Mouse (Mus musculus) frontal cortex, postnatal 36 days (tissue): ENCODE measurements around the gene Rffl.

ENCODE experiments used
- DNase-seq, 2 experiments: peaks; one replicate each; pipeline ENCODE4 v3.0.0; 2022; ENCODE audit warnings: low spot score in 2 of 2

Rffl gene

GRCm38 (mm10) chr11:82874924-82875323 is 3.9 kb upstream of the Rffl start:
- no peak for DNase-seq

DNA sequence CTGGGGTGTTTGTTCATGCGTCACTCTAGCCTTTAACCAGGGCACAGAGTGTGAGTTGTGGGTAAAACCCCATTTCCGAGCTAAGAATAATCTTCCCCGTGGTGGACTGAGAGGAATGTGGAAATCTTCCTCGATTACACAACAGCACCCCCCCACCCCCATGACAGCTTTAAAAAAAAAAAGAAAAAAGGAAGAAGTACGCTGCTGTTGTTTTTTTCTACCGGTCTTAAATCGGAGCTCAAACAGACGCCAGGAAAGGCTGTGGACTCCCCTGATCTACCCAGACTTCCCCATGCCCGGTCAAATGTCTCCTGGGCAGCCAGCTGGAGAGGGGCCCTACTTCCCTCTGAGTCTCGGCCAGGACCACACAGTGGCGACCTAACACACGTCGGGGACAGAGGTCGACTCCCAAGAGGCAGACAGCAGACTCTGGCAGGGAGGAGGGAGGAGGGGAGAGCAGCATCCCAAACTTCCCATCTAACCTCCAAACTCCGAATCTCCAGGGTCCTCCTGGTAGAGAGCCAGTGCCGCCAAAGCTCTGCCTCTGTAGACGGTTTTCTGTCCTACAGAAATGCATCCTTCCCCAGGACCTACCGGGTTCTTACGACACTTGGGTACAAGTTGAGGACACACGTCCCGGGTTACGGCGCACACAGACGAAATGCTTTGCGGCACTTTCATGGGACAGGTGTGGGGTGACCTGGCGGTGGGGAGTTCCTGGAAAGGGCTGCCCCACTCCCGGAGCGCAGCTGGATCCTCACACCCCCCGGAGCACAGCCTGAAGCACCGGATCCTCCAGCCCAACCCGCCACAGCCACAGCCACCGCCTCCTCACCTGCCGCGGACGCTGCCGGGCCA is 608 bp downstream of the Rffl start:
- peak; percentile 33 to 35 for DNase-seq

GRCm38 (mm10) chr11:82869506-82870172 is 1.4 kb downstream of the Rffl start:
- DNase-seq: no peak

DNA sequence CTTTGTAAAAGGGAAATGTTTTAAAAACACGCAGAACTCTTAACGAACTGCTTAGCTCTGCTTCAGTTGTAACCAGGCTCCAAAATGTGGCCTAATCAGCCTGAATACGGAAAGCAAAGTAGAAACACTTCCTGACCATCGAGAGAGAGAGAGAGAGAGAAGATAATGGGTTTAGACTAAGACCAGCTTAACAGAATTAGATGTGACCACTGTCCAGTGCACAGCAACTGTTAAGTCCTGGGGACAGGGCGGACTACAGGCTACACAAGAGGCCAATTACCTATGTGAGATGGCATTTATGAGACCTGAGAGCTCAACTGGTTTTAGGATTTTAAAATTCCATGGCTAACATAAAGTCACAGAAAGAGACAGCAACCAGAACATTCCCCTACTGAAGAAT is 3.1 kb downstream of the Rffl start:
- DNase-seq: no peak

DNA sequence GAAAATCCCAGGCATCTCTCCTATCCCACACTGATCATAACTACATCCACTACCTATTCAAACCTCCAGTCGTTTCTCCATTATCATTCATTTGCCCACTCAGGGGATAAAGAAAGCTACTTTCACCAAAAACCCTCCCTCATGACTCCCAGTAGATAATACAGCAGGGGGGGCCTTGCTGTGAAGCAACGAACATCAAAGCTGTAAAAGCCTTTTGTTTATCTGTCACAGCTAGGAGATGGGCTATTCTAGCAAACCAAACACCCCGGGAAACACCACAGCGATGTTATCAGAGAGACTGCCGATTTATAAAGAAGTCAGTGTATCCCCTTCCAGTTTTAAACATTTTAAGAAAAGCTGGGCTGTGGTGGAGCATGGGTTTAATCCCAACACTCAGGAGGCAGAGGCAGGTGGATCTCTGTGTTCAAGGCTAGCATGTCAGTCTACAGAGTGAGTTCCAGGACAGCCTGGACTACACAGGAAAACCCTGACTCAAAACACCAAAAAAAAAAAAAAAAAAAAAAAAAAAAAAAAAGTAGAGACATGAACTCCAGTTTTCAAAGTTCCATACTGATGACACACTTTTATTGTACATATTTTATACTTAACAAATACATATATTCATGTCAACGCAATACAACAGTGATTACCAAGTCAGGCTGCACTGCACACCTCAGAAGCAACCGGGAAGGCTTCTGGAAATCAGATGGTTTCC is 4.0 kb downstream of the Rffl start:
- no peak for DNase-seq

- DNase-seq: no peak
Measured at GRCm38 (mm10) chr11:82865957-82866356, 5.1 kb downstream of the Rffl start.

DNA sequence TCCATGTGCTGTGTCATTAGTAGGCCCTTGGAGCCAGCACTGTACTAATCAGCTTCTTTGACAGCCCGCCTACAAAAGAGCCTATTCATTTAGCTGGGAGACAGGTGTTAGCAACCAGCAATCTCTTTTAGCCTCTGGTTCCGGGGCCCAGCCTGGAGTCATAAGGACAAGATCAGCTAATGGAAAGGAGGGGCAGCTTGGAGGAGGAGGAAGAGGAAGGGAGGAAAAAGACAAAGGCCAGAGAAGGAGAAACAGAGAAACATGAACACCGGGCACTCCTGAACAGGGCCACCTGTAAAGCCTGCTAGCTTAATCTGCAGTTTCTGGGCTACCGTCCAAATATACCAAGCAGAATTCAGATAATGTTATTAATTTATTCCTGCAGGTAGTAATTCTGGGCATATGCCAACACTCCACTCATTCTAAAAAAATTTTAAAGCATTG is 7.5 kb downstream of the Rffl start:
- DNase-seq: no peak

GRCm38 (mm10) chr11:82863059-82863458 is 8.0 kb downstream of the Rffl start:
- DNase-seq: no peak

DNA sequence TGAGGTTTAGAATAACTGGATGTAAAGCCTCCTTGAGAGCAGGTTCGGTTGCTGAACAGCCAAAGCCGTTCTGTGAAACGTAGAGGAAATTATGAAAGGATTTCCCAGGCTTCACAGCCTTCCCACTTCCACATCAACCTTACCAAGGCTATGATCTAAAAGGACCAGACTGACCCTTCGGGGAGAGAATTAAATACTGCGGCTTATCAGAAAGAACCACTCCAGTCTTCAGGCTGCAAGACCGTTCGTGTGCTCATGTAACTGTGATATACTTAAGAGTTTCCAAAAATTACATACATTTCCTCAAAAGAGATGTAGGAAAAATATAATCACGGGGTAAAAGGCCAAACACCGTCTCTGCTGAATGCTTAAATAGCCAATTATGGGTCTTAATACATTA is 8.4 kb downstream of the Rffl start:
- no peak for DNase-seq

DNA sequence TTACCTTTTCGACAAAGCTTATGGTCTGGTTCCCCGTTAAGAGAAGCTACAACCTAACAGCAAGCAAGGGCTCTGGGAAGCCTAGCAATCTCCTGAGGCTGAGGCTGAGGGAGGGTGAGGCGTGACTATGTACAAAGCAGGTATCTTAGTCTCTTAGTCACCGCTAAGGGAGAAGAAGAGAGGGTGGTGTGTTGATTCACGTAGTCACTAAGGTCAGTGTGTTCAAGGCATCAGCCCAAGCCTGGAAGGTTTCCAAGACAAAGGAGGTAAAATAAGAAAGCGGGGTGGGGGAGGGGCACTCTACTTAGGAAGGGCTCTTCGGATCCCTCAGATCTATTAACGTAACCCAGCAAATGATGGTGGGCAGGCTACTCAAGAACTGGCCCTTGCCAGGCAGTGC is 9.5 kb downstream of the Rffl start:
- no peak for DNase-seq

DNA sequence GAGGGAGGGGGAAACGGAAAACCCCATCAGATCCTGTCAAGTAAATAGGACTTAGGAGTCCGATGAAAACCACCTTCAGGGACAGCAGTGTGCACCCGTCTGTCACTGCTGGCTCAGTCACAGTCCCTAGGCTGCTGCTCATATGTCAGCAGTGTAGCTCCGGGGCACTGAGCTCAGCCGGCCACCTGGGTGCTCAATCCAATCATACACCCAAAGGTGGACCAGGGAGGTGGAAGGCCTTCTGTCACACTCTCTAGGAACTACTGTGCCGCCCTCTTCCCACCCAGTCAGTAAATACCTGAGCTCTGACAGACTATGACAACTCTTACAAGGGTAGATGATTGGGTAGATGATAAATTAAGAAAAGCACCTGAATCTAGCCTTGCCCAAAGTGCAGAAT is 10.3 kb downstream of the Rffl start:
- DNase-seq: no peak

DNA sequence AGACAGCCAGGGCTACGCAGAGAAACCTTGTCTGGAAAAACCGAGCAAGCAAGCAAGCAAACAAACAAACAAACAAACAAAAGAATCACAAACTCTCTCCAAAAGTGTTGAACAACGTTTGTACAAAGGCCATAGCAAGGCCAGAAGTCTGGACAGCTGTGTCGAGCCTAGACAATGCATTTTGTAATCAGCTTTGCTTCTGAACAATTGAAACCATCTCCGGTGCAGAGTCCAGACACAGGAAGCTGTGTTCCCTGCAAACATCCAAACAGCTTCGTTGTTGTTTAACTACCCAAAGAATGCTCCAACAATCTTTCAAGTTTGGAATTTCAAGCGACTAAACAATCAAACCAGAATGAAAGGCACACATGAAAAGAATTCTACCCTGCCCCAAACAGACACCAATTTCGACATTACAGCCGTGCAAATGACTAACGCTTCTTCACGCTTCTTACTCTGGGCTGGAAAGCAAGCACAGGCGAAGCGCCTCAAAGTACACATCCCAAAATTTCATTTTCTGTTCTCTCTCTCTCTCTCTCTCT is 13.6 kb downstream of the Rffl start:
- no peak for DNase-seq

GRCm38 (mm10) chr11:82856032-82856431 is 15.0 kb downstream of the Rffl start:
- no peak for DNase-seq

DNA sequence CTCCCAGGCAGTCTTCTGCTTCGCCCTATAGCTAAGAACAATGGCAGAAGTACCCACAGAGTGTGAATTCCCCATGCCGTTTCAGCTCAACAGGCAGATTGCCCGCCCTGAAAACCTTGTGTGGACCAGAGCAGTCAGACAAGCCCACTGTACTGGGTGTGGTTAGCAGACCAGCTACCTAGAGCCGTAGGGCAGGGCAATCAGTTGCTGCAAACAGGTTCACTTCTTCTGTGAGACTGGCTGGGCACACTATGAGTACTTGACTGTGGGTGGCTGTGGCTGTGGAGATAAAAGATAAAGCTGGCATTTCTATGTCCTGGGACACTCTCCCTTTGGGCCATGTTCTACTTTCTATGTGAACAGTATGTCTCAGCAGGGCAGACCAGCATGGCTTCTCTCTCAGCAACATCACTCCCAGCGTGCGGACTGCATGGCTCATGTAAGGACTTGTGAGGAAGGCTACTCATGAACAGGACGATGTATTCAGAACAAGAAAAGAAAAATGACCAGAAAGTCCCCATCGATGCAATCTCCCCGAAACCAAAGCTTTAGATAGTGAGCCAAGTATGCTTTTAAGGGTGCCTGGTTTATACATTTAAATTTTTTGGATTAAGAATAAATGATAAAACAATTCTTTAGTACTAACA is 15.6 kb downstream of the Rffl start:
- no peak for DNase-seq

- no peak for DNase-seq
Measured at GRCm38 (mm10) chr11:82854111-82854510, 16.9 kb downstream of the Rffl start.

GRCm38 (mm10) chr11:82852958-82853357 is 18.1 kb downstream of the Rffl start:
- DNase-seq: no peak

DNA sequence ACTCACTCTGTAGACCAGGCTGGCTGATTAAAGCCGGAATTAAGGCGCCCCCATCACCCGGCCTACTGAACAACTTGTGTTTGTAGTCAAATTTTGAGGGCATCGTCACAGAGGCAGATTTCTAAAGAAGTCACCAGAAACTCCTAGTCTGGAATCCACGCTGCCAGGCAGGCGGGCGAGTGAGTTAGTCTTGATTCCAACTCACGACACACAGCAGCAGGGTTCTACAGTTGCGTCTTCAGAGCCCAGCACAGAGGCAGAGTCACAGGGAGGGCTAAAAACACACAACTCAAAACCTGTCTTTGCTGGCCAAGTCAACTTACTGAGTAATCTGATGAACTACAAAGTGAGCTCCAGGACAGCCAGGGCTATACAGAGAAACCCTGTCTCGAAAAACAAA is 18.5 kb downstream of the Rffl start:
- no peak for DNase-seq

DNA sequence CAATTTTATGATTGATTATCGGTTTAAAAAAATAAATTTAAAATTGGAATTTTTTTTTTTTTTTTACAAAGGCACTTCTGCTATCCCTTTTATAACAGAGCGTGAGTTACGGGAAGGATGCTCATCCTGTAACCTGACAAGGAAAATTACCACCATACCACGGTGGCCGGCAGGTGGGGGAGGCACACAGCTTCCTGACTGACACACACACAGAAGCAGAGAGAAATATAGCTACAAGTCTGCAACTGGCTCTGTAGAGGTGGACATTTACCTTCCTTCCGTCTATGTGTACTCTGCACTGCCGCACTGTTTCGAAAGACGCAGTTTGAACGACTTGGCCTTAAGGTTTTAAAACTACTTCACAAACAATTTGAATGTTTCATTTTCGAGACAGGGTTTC is 18.9 kb downstream of the Rffl start:
- DNase-seq: no peak

DNA sequence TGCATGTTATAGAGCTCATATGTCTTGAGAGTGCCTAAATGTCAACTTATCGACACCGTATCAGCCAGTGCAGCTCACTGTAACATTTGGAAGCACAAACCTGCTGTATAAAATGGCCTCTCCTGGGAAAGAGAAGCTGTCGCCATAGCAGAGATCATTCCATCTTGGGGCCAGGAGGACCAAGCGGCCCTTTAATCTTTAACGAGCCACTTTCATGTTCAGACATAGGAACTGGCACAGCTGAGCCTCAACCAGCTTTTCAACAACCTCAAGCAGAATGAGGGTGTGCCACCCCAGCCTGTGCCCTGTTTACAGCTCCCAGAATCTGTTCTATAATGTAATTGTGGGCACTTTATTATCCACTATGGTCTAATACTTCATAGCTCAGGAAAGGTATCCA is 20.8 kb downstream of the Rffl start:
- no peak for DNase-seq

DNA sequence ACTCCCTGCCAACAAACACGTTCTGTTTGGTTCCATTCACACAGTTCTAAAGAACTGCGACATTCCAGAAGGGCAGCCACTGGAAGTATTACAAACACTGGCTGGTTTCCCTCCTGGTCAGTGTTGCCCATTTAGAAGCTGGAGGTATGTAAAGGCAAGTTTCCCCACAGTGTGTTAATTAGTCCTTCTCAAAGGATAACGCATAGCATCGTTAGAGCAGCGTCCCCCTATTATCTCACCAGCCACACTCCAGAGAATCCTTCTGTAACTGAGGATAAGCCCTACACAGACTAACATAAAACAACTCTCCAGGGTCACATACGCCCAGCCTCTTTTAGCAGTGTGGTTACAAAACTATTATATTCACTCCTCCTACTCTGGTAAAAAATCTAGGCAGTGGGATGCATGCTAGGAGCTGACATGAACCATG is 23.4 kb downstream of the Rffl start:
- DNase-seq: no peak

GRCm38 (mm10) chr11:82846938-82847337 is 24.1 kb downstream of the Rffl start:
- DNase-seq: no peak

DNA sequence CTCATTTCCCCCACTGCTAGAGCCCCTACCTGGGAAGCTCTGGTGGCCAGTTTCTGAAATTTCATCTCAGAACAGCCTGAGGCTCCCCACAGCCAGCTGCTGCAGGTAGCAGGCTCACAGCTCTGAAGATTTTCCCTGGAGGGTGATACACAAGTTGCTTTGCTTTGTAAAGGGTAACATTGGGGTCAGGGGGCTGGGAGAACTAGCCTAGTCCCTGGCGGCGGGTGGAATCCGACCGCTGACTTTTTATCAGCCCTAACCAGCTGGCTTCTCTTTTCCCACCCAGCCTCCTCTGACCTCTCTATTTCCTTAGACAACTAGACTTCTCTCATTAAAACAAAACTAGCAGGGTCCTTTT is 25.0 kb downstream of the Rffl start:
- DNase-seq: no peak
